Mouse (Mus musculus) CD4-positive, CD25-positive, alpha-beta regulatory T cell, adult 2 months (primary cell): ENCODE results near the gene Coro1b.
A peak's percentile ranks its signal among the peaks of the same experiment; 100 is the strongest.

Experiments used
- DNase-seq: peaks from one replicate; pipeline ENCODE4 v3.0.0-alpha.2; 2012; ENCODE audit warnings: low read depth, low spot score

Gene Coro1b

DNA sequence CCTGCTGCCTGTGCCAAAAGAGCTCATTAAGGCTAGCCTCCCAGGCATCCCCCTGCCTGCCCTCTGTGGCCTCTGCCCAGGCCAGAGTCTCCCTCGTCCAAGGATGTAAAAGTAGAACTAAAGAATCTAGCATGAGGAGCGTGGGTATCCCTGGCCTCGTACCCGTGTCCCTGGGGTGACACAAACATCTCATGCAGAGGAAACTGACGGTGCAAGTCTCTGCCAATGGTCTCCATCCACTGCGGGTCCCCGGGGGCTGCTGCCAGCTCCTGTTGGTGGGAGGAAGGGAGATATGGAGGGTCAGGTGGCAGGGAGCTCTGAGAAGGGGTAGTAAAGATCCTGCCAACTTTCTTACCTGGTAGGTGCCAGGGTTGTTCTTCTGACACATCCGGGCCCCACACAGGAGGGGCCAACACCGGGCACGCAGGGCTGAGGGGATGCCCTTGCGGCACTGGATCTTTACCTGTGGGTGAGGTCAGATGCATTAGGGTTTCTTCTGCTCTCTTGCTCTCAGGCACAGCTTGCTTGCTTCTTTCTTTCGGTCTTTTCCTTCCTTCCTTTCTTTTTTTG is 40.7 kb downstream of the Coro1b start:
- DNase-seq, result peak; percentile 61

DNA sequence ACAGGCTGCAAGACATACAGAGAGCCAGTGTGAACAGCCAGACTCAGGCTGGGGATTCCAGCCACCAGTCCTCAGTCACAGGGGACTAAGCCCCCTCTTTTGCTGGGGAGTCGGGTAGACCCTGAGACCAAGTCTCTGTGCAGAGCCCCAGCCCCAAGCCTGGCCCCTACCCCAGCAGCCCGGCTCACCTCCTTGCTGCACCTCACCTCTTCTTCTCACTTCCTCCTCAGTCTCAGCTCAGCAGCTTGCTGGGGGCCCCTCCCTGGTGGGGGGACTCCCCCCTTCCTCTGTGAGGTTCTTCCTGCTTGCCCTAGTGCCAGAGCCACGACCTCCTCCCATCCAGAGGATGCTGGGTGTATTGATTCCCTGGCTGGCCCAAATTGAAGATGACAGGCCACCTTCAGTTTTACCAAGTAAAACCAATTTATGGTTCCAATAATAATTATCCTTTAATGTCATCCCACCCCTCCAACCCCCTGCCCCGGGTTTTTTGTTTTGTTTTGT is 42.5 kb downstream of the Coro1b start, which contains the start of gene Tbc1d10c:
Gene Tbc1d10c (minus strand): TSS at position 454 of the 504 bp plus-strand sequence.
- DNase-seq, result peak; percentile 88

DNA sequence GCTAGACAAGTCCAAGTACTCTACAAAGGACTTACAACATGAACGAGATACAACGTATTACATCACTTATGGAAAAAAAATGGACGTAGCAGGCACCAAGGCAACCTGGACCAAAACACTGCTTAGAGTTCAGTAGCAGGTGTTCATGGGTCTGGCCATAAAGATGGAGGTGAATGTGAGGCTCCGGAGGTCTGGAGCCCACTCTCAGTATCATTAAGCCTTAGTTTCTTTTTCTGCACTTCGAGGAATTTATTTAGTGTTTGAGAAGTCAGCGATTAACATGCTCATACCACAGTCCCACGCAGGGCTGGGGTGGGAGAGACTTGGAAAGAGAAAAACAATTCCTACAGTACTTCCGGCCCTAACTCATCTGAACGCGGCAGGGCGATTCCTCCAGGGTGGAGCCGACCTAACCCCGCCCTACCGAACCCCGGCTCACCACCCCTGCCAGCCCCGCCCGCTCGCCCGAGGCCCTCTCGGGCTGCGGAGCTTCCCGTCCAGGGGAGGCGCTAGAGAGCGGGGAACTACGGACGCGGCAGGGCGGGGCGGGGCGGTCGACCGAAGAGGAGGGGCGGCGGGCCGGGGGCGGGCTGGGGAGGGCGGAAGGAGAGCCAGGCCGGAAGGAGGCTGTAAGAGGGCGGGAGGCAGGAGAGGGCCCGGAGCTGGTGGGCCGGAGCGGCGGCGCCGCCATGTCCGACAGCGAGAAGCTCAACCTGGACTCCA is 43.3 kb downstream of the Coro1b start, which contains the start of gene Ppp1ca:
Gene Ppp1ca (plus strand): TSS at position 538 of the 723 bp plus-strand sequence.
- DNase-seq, result peak; percentile 99

- no peak for DNase-seq
Measured at GRCm38 (mm10) chr19:4192251-4192985, 44.0 kb downstream of the Coro1b start.

- no peak for DNase-seq
Measured at GRCm38 (mm10) chr19:4193129-4193528, 44.7 kb downstream of the Coro1b start.

GRCm38 (mm10) chr19:4194021-4194724 is 45.8 kb downstream of the Coro1b start:
- no peak for DNase-seq

GRCm38 (mm10) chr19:4194776-4195650 is 46.6 kb downstream of the Coro1b start:
- DNase-seq, result no peak

DNA sequence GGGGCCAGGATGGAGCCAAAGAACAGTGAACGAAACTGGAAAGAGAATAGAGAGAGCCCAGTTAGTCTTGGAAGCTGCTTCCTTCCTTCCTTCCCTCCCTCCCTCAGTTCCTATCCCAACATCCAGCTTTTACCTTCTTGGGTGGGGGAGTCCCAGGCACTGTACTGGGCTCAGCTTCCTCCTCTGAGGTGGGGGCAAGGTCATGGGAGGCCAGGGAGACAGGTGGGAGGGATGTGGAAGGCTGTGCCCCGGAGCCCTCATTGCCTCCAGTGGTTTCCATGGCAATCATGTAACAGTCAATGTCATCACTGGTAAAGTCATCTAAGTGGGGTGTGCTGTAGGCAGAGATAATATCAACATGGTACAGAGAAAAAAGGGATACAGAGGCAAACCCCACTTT is 47.6 kb downstream of the Coro1b start:
- no peak for DNase-seq

DNA sequence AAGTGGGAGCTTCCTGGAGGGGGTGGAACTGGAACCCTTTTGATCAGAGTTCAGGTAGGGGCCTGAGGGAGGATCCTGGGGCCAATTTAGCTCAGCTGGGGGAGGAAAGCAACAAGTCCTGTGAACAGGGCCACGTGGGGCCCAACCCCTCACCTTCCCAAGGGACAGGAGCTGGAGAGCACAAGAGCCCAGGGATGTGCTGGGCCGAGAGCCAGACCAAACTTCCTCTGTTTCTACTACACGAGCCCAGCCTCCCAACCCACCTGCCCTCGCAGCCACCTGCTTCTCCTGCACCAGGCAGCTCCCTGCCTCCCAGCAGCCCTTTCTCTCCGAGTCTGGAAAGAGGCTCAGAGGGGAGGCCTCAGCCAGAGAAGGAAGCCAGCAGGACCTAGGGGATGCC is 48.1 kb downstream of the Coro1b start:
- no peak for DNase-seq

- no peak for DNase-seq
Measured at GRCm38 (mm10) chr19:4197180-4197579, 48.8 kb downstream of the Coro1b start.

DNA sequence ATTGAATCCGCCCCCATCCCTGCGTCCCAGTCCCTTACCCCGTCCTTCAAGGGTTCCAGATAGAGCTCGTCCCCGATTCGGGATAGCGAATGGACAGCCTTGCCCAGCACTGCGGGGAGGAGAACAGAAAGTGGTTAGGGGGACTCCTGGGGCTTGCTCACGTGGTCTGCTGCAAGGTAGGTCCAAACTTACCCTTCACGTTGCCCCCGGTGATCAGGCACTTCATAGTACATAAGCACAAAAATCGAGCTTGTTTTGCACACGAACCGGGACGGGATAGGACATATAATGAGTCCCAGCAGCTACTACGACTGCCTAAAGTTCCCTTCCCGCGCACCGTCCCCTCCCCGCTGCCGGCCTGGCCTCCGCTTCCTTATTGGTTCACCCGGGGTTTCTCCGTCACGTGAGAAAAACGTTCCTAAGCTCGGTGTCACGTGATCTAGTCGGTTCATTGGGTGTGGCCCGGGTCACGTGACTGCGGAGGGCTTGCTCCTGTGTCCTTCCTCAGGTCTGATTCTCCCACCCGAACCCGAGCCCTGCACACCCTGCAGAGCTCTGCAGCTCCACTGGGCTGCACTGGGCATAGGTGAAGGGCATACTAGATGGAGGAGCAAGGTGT is 53.0 kb downstream of the Coro1b start, which contains the start of gene Rad9a:
Gene Rad9a (minus strand): TSS at position 372 of the 619 bp plus-strand sequence.
- DNase-seq, result peak; percentile 96

DNA sequence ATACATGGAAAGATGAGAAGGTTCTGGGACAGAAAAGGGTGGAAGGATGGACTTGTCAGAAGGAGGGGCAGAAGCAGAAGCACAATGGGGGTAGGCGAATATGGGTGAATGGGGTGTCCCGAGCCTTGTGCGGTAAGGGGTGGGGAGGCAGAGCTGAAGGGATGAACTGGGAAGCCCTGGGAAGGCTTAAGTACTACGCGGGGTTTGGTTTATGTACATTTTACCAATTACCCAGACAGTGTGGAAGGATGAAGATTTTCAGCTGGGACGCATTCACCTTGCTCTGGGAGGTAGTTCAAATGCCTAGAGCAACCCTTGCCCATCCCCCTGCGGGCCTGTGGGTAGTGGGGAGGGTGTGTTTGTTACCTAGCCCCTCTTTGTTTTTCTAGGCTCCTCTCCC is 53.7 kb downstream of the Coro1b start:
- DNase-seq, result no peak

DNA sequence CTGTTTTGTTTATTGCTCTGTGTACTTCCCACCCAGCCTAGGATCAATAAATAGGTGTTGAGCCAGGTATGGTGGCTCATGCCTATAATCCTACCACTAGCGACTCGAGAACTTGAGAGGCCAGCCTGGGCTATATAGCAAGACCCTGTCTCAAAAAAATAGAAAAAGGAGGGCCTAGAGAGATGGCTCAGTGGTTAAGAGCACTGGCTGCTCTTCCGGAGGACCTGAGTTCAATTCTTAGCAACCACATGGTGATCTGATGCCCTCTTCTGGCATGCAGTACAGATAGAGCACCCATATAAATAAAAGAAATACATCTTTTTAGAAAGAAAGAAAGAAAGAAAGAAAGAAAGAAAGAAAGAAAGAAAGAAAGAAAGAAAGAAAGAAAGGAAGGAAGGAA is 54.7 kb downstream of the Coro1b start:
- DNase-seq, result peak; percentile 76
